Mouse (Mus musculus): ENCODE results near the gene Adra1b. TPM values are rescaled to one million over a fixed set of nuclear protein-coding genes. Genes with fewer than 3 reads are reported as not detected.

Gene Adra1b
- polyA plus RNA-seq, 1 experiment from 2014 or later: 5.8 TPM

- no peak overlapping the region for H3K4me2 ChIP-seq
- WGBS (ENCODE audit: insufficient replicate concordance): 53% methylated on average over 4 of the region's 4 CpGs
- no peaks in the 10 kb centered on the region for H3K4me1 ChIP-seq (replicated peaks)
- ATAC-seq (ENCODE audit: insufficient read depth): no peak
- peaks cover 45% of the 10 kb centered on the region for H3K27me3 ChIP-seq
- no peak overlapping the region for H3K4me3 ChIP-seq (replicated peaks)
- no peaks in the 10 kb centered on the region for H3K36me3 ChIP-seq (replicated peaks)
- H3K9me3 ChIP-seq (replicated peaks): no peaks in the 10 kb centered on the region
- no peak overlapping the region for H3K9ac ChIP-seq
- no peak overlapping the region for H3K27ac ChIP-seq (replicated peaks)
Measured at GRCm38 (mm10) chr11:43770110-43770509, 130.9 kb downstream of the Adra1b start.

GRCm38 (mm10) chr11:43767749-43768148 is 133.3 kb downstream of the Adra1b start:
- Histone ChIP-seq H3K9me3 (replicated peaks) (no peaks in the 10 kb centered on the region), H3K27ac (replicated peaks) (no peak overlapping the region), H3K9ac (no peak overlapping the region), H3K36me3 (replicated peaks) (no peaks in the 10 kb centered on the region), H3K27me3 (peaks cover 35% of the 10 kb centered on the region), H3K4me3 (replicated peaks) (no peak overlapping the region), H3K4me2 (no peak overlapping the region), H3K4me1 (replicated peaks) (no peaks in the 10 kb centered on the region)
- no peak for ATAC-seq (ENCODE audit: insufficient read depth)
- 56% methylated on average over 11 of the region's 11 CpGs for WGBS (ENCODE audit: insufficient replicate concordance)

- peak overlapping the region; percentile 66 for H3K4me2 ChIP-seq
- no peak overlapping the region for H3K9ac ChIP-seq
- WGBS (ENCODE audit: insufficient replicate concordance): 5% methylated on average over 37 of the region's 37 CpGs
- H3K9me3 ChIP-seq (replicated peaks): no peaks in the 10 kb centered on the region
- H3K36me3 ChIP-seq (replicated peaks): no peaks in the 10 kb centered on the region
- no peak for ATAC-seq (ENCODE audit: insufficient read depth)
- H3K27ac ChIP-seq (replicated peaks): no peak overlapping the region
- H3K4me3 ChIP-seq (replicated peaks): peak overlapping the region; percentile 52
- H3K27me3 ChIP-seq: peaks cover 35% of the 10 kb centered on the region
- no peaks in the 10 kb centered on the region for H3K4me1 ChIP-seq (replicated peaks)
Measured at GRCm38 (mm10) chr11:43766922-43767648, 133.9 kb downstream of the Adra1b start.

- H3K4me1 ChIP-seq (replicated peaks): no peaks in the 10 kb centered on the region
Measured at GRCm38 (mm10) chr11:43758436-43758835, 142.6 kb downstream of the Adra1b start.

GRCm38 (mm10) chr11:43755411-43755810 is 145.6 kb downstream of the Adra1b start:
- Histone ChIP-seq H3K36me3 (replicated peaks) (no peaks in the 10 kb centered on the region), H3K4me1 (replicated peaks) (no peaks in the 10 kb centered on the region), H3K4me2 (no peak overlapping the region), H3K27ac (replicated peaks) (no peak overlapping the region), H3K4me3 (replicated peaks) (no peak overlapping the region), H3K9me3 (replicated peaks) (no peaks in the 10 kb centered on the region), H3K9ac (no peak overlapping the region), H3K27me3 (0 out of 2 replicates have a peak, but pooled peaks cover 9% of the 10 kb centered on the region)
- WGBS (ENCODE audit: insufficient replicate concordance): 50% methylated on average over 5 of the region's 5 CpGs
- no peak for ATAC-seq (ENCODE audit: insufficient read depth)

More at GRCm38 (mm10) chr11:43758436-43758835, 142.6 kb downstream of the Adra1b start:
- H3K4me2 ChIP-seq: no peak overlapping the region
- no peaks in the 10 kb centered on the region for H3K36me3 ChIP-seq (replicated peaks)
- no peaks in the 10 kb centered on the region for H3K9me3 ChIP-seq (replicated peaks)
- H3K4me3 ChIP-seq (replicated peaks): no peak overlapping the region
- no peak overlapping the region for H3K27ac ChIP-seq (replicated peaks)
- H3K27me3 ChIP-seq: peaks cover 12% of the 10 kb centered on the region
- no peak overlapping the region for H3K9ac ChIP-seq
- ATAC-seq (ENCODE audit: insufficient read depth): no peak
- 63% methylated on average over 2 of the region's 2 CpGs for WGBS (ENCODE audit: insufficient replicate concordance)

- H3K9me3 ChIP-seq (replicated peaks): no peaks in the 10 kb centered on the region
- H3K9ac ChIP-seq: no peak overlapping the region
- 0 out of 2 replicates have a peak, but pooled peaks cover 9% of the 10 kb centered on the region for H3K27me3 ChIP-seq
- WGBS (ENCODE audit: insufficient replicate concordance): 29% methylated on average over 1 of the region's 1 CpGs
- no peaks in the 10 kb centered on the region for H3K4me1 ChIP-seq (replicated peaks)
- H3K36me3 ChIP-seq (replicated peaks): no peaks in the 10 kb centered on the region
- ATAC-seq (ENCODE audit: insufficient read depth): no peak
- H3K27ac ChIP-seq (replicated peaks): no peak overlapping the region
- H3K4me2 ChIP-seq: no peak overlapping the region
- H3K4me3 ChIP-seq (replicated peaks): no peak overlapping the region
Measured at GRCm38 (mm10) chr11:43754568-43754967, 146.4 kb downstream of the Adra1b start.

GRCm38 (mm10) chr11:43751542-43751941 is 149.5 kb downstream of the Adra1b start:
- no peak overlapping the region for H3K9ac ChIP-seq
- no peaks in the 10 kb centered on the region for H3K36me3 ChIP-seq (replicated peaks)
- H3K27me3 ChIP-seq: 0 out of 2 replicates have a peak, but pooled peaks cover 9% of the 10 kb centered on the region
- H3K27ac ChIP-seq (replicated peaks): no peak overlapping the region
- no peak overlapping the region for H3K4me3 ChIP-seq (replicated peaks)
- WGBS (ENCODE audit: insufficient replicate concordance): 58% methylated on average over 2 of the region's 2 CpGs
- H3K9me3 ChIP-seq (replicated peaks): no peaks in the 10 kb centered on the region
- H3K4me2 ChIP-seq: no peak overlapping the region
- peaks cover 9% of the 10 kb centered on the region for H3K4me1 ChIP-seq (replicated peaks)
- ATAC-seq (ENCODE audit: insufficient read depth): no peak

GRCm38 (mm10) chr11:43747233-43748226 is 153.5 kb downstream of the Adra1b start, which contains the start of gene Ttc1:
TSS of gene Ttc1 (minus strand) at chr11:43748008.
- 2% methylated on average over 47 of the region's 47 CpGs for WGBS (ENCODE audit: insufficient replicate concordance)
- Histone ChIP-seq H3K9ac (peak within 1 kb of the TSS; percentile 82), H3K4me3 (replicated peaks) (peak within 1 kb of the TSS; percentile 82), H3K27me3 (no peaks in the 10 kb centered on the region), H3K27ac (replicated peaks) (peak within 1 kb of the TSS; percentile 65), H3K9me3 (replicated peaks) (no peaks in the 10 kb centered on the region), H3K4me1 (replicated peaks) (peaks cover 10% of the 10 kb centered on the region), H3K36me3 (replicated peaks) (peaks cover 28% of the 10 kb centered on the region), H3K4me2 (peak within 1 kb of the TSS; percentile 89)
- peak; percentile 99 for ATAC-seq (ENCODE audit: insufficient read depth)

GRCm38 (mm10) chr11:43728737-43729301 is 172.2 kb downstream of the Adra1b start:
- WGBS (ENCODE audit: insufficient replicate concordance): 20% methylated on average over 7 of the region's 7 CpGs
- peaks cover 47% of the 10 kb centered on the region for H3K36me3 ChIP-seq (replicated peaks)
- no peak overlapping the region for H3K4me3 ChIP-seq (replicated peaks)
- H3K9ac ChIP-seq: no peak overlapping the region
- H3K4me2 ChIP-seq: no peak overlapping the region
- H3K27me3 ChIP-seq: no peaks in the 10 kb centered on the region
- H3K9me3 ChIP-seq (replicated peaks): no peaks in the 10 kb centered on the region
- ATAC-seq (ENCODE audit: insufficient read depth): no peak
- H3K4me1 ChIP-seq (replicated peaks): peaks cover 3% of the 10 kb centered on the region; the same call in 1 of the 2 replicates
- no peak overlapping the region for H3K27ac ChIP-seq (replicated peaks)

GRCm38 (mm10) chr11:43727796-43728195 is 173.2 kb downstream of the Adra1b start:
- Histone ChIP-seq H3K4me1 (replicated peaks) (peaks cover 3% of the 10 kb centered on the region; the same call in 1 of the 2 replicates), H3K27me3 (no peaks in the 10 kb centered on the region), H3K9ac (no peak overlapping the region), H3K4me2 (no peak overlapping the region), H3K4me3 (replicated peaks) (no peak overlapping the region), H3K9me3 (replicated peaks) (no peaks in the 10 kb centered on the region), H3K36me3 (replicated peaks) (peaks cover 37% of the 10 kb centered on the region), H3K27ac (replicated peaks) (no peak overlapping the region)
- no peak for ATAC-seq (ENCODE audit: insufficient read depth)
- 16% methylated on average over 7 of the region's 7 CpGs for WGBS (ENCODE audit: insufficient replicate concordance)

Data from liver, embryonic 15.5 days (tissue).